Mouse (Mus musculus) B cell, adult (primary cell): ENCODE data around the gene BC017158. TPM values are rescaled to one million over a fixed set of nuclear protein-coding genes. Genes with fewer than 3 reads are reported as not detected.

ENCODE experiments used
- total RNA-seq: library from RNA; stranded (reverse); gene quantifications from 4 replicates; pipeline ENCODE4 v1.2.4, GENCODE M21; 2023; ENCODE audit not compliant: inconsistent age

BC017158 gene
- 24.6 to 29.5 TPM (median 28.1 TPM) in 4 replicates for total RNA-seq

GRCm38 (mm10) chr7:128297617-128298480 is at the start of gene BC017158:
Gene BC017158 (minus strand): TSS chr7:128298170.

GRCm38 (mm10) chr7:128265411-128265810 is 32.6 kb downstream of the BC017158 start, which contains the start of gene Slc5a2:
Gene Slc5a2 (plus strand): TSS chr7:128265657.

GRCm38 (mm10) chr7:128246496-128247391 is 51.2 kb downstream of the BC017158 start, which contains the start of gene Tgfb1i1:
Gene Tgfb1i1 (plus strand): TSS chr7:128246812.

GRCm38 (mm10) chr7:128237927-128238778 is 59.8 kb downstream of the BC017158 start, which contains the start of gene 9130023H24Rik:
Gene 9130023H24Rik (minus strand): TSS chr7:128238031.

GRCm38 (mm10) chr7:128236856-128237592 is 60.9 kb downstream of the BC017158 start, which contains the start of gene Armc5:
Gene Armc5 (plus strand): TSS chr7:128237342.

Other genes with a start within 250 kb of the BC017158 start
- gene Itgam, start 235.5 kb downstream of the BC017158 start, total RNA-seq: 1.6 to 3.3 TPM (median 2.1 TPM) in 4 replicates
- gene Gm49368, start 235.5 kb downstream of the BC017158 start, total RNA-seq: not detected in 4 replicates
- gene Itgax, start 168.6 kb downstream of the BC017158 start, total RNA-seq: 1.5 to 3.1 TPM (median 2.0 TPM) in 4 replicates
- gene Itgad, start 143.8 kb downstream of the BC017158 start, total RNA-seq: 3.3 to 8.8 TPM (median 6.4 TPM) in 4 replicates
- not detected in 4 replicates for gene Cox6a2, start 91.8 kb downstream of the BC017158 start, total RNA-seq
- 27.8 to 32.3 TPM (median 31.6 TPM) in 4 replicates for gene Armc5, start 60.8 kb downstream of the BC017158 start, total RNA-seq
- 4.1 to 4.6 TPM (median 4.3 TPM) in 4 replicates for gene 9130023H24Rik, start 60.1 kb downstream of the BC017158 start, total RNA-seq
- gene Tgfb1i1, start 51.4 kb downstream of the BC017158 start, total RNA-seq: 2.6 to 4.1 TPM (median 3.0 TPM) in 4 replicates
- gene Slc5a2, start 32.5 kb downstream of the BC017158 start, total RNA-seq: not detected in 4 replicates
- 28.3 to 36.7 TPM (median 31.9 TPM) in 4 replicates for gene Rgs10, start 120.6 kb upstream of the BC017158 start, total RNA-seq
- 151 to 155 TPM (median 152 TPM) in 4 replicates for gene Tial1, start 163.5 kb upstream of the BC017158 start, total RNA-seq
- gene Bag3, start 225.4 kb upstream of the BC017158 start, total RNA-seq: 1.7 to 4.1 TPM (median 2.6 TPM) in 4 replicates